Mouse (Mus musculus): ENCODE results near the gene Pard3. TPM values are rescaled to one million over a fixed set of nuclear protein-coding genes. Genes with fewer than 3 reads are reported as not detected.

Gene Pard3
- polyA plus RNA-seq, 1 experiment from 2014 or later = 38.3 TPM

DNA sequence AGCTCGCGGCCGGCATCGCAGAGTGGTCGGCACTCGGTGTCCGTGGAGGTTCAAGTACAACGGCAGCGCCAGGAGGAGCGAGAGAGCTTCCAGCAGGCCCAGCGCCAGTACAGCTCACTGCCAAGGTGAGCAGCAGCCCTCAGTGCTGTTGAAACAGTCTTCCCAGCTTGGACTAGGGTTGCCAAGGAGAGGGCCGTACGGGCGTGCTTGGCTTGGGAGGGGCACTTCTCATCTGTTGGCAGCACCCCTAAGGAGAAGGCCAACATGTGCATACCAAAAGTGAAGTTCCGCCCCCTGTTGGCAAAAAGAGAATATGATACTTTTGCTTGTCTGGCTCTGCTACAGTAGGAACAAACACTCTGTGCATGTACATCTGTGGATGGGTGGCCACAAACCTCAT, 539.4 kb downstream of the Pard3 start:
- whole genome bisulfite sequencing = 96% methylated on average over 15 of the region's 15 CpGs
- Histone ChIP-seq H3K36me3 (peaks cover 9% of the 10 kb centered on the region; the same call in 1 of the 2 replicates), H3K4me2 (replicated peaks) (no peak overlapping the region)

DNA sequence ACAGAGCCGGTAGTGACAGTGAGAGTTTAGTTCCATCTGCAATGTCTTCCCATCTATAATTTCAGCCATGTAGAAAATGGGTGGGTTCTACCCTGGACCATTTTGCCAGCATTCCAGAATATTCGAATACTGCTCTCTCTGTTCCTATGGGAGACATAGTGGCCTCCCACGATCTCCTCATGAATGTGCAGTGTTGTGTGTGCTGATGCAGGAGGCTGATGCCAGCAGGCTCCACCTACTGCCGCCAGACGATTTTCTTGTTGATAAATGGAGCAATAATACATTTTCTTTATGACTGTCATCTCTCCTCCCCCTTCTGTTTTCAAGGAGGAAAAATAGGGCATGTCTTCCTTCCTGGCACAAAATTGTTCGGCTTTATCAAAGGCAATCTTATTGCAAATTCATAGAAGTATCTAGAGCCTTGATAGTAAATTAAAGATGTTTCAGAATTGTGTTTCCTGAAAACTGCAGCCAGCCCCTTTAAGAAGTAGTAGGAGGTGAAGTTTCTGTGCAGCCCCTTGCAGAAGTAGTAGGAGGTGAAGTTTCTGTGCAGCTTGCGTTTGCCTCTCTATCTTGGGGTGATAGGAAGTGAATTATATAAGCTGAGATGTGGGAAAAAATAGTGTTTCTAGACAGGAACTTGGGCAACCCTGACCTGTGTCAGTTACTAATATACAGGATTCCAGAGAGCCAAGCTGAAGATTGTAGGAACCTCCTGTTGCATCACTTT, 545.0 kb downstream of the Pard3 start:
- H3K4me2 ChIP-seq (replicated peaks) = no peak overlapping the region
- ATAC-seq (ENCODE audit: low FRiP score) = no peak
- whole genome bisulfite sequencing = 77% methylated on average over 7 of the region's 7 CpGs
- H3K4me1 ChIP-seq = no peaks in the 10 kb centered on the region
- no peak overlapping the region for H3K27ac ChIP-seq
- H3K4me3 ChIP-seq = no peak overlapping the region
- no peak overlapping the region for H3K9ac ChIP-seq
- no peaks in the 10 kb centered on the region for H3K27me3 ChIP-seq
- peaks cover 3% of the 10 kb centered on the region; the same call in 1 of the 2 replicates for H3K36me3 ChIP-seq
- no peaks in the 10 kb centered on the region for H3K9me3 ChIP-seq (replicated peaks)

More for the DNA sequence above, 539.4 kb downstream of the Pard3 start:
- Histone ChIP-seq H3K4me1 (no peaks in the 10 kb centered on the region), H3K9me3 (replicated peaks) (no peaks in the 10 kb centered on the region), H3K27ac (no peak overlapping the region), H3K4me3 (no peak overlapping the region), H3K9ac (no peak overlapping the region), H3K27me3 (no peaks in the 10 kb centered on the region)
- ATAC-seq (ENCODE audit: low FRiP score) = no peak

DNA sequence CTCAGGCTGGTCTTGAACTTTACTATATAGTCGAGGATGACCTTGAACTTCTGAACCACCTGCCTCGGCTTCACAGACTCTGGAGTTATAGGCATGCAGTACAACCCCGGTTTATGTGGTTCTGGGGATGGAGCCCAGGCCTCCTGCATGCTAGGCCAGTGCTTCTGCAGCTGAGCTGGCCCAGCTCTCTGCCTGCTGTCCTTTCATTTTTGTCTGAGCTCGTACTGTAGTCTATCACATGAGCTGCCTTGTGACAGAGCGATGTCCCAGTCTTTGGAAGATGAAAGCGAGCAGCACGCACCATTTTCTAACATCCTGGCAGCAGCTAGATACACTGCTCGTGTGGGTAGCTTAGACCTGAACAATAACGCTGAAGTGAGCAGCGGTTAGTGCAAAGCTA, 545.6 kb downstream of the Pard3 start:
- Histone ChIP-seq H3K36me3 (peaks cover under 1% of the 10 kb centered on the region; the same call in 1 of the 2 replicates), H3K9me3 (replicated peaks) (no peaks in the 10 kb centered on the region), H3K27me3 (no peaks in the 10 kb centered on the region), H3K27ac (no peak overlapping the region), H3K4me1 (no peaks in the 10 kb centered on the region), H3K9ac (no peak overlapping the region), H3K4me3 (no peak overlapping the region), H3K4me2 (replicated peaks) (no peak overlapping the region)
- 83% methylated on average over 10 of the region's 10 CpGs for WGBS
- no peak for ATAC-seq (ENCODE audit: low FRiP score)

DNA sequence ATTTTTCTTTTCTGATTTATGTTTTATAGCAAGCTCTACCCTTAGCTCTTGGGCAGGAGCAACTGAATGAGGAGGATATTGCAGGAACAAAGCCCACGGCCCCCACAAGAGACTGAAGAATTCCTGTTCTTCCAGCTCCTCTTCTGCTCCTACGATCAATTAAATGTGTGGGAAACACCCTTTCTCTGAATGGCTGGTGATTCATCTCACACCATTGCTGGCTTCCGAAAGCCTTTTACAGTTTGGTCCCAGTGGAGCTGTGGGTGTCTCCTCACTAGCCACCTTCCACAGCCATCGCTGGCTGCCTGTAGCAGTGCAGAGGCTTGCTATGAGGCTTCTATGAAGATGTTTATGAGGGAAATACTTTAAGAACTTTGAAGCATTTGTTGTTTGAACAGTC, 550.5 kb downstream of the Pard3 start:
- Histone ChIP-seq H3K9me3 (replicated peaks) (no peaks in the 10 kb centered on the region), H3K27ac (no peak overlapping the region), H3K36me3 (no peaks in the 10 kb centered on the region), H3K9ac (no peak overlapping the region), H3K4me3 (no peak overlapping the region), H3K4me2 (replicated peaks) (no peak overlapping the region), H3K4me1 (no peaks in the 10 kb centered on the region), H3K27me3 (no peaks in the 10 kb centered on the region)
- no peak for ATAC-seq (ENCODE audit: low FRiP score)
- 70% methylated on average over 4 of the region's 4 CpGs for WGBS

DNA sequence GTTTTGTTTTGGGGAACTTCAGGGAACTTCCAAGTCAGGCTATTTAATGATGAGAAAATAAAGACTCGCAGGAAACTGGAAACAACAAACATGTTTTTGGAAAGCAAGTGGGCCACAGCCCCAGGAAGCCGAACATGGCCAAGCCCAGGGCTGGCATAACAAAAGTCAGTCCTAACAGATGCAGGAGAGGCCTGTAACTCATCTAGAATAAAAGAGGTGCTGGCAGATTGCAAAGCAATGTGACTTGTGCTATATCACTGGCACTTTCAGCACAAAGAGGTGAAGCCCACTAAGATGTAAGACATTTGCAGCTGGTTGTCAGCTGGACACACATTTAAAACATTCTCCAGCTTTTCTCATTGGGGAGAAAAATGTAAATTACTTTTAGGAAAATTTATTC, 553.0 kb downstream of the Pard3 start:
- no peak overlapping the region for H3K27ac ChIP-seq
- WGBS = 83% methylated on average over 2 of the region's 2 CpGs
- H3K36me3 ChIP-seq = no peaks in the 10 kb centered on the region
- no peaks in the 10 kb centered on the region for H3K9me3 ChIP-seq (replicated peaks)
- no peak for ATAC-seq (ENCODE audit: low FRiP score)
- H3K4me2 ChIP-seq (replicated peaks) = no peak overlapping the region
- no peak overlapping the region for H3K4me3 ChIP-seq
- no peaks in the 10 kb centered on the region for H3K27me3 ChIP-seq
- H3K9ac ChIP-seq = no peak overlapping the region
- no peaks in the 10 kb centered on the region for H3K4me1 ChIP-seq

DNA sequence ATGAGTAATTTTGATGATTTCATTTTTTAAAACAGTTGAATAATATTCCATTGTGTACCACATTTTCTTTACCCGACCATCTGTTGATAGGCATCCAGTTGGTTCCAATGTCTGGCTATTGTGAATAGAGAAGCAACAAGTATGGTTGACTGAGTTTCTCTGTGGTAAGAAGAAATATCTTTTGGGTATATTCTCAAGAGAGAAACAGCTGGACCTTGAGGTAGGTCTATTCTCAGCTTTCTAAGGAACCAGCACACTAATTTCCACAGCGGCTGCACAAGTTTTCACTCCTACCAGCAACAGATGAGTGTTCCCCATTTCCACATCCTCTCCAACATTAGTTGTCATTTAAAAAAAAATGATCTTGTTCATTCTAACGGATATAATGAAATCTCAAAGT, 558.4 kb downstream of the Pard3 start:
- Histone ChIP-seq H3K36me3 (no peaks in the 10 kb centered on the region), H3K27ac (no peak overlapping the region), H3K9me3 (replicated peaks) (no peaks in the 10 kb centered on the region), H3K4me1 (no peaks in the 10 kb centered on the region), H3K9ac (no peak overlapping the region), H3K4me2 (replicated peaks) (no peak overlapping the region), H3K4me3 (no peak overlapping the region), H3K27me3 (no peaks in the 10 kb centered on the region)
- WGBS = 84% methylated on average over 3 of the region's 3 CpGs
- ATAC-seq (ENCODE audit: low FRiP score) = no peak

DNA sequence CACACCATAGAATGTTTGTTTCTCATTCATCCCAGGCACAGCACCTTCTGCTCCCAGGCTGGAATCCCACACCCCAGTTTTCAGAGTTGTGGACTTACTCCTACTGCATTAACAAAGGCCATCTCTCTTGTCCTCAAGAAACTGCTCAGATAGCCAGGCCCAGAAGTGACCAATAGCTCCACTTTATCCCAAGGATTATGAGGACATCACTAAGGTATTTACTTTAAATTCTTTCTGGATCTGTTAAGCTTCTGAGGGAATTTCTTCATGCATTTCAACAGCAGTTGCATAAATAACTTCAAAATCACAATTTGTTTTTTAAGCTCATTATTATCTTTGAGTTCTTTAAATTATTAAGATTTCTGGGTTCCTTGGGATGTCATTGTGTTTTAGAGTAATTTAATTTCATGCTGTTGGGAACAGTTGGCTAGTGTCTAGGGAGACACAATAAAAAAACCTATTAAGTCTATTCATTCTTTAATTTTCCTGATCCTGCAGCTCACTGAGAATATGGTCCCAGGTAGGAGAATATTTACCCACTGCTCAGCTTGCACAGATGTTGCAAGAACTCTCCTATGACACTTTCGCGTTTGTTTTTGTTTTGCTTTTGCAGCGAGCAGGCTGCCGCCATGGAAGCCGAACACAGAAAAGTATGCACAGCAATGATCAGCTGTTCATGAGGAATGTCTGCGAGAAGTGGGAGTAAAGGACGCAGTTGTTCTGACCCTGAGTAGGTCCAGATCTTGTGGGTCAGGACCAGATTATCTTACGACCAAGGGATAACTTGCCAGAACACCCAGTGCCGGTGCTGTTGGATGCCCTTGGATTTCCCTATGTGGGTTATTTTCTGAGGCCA, 574.8 kb downstream of the Pard3 start:
- no peaks in the 10 kb centered on the region for H3K9me3 ChIP-seq (replicated peaks)
- no peak for ATAC-seq (ENCODE audit: low FRiP score)
- H3K27ac ChIP-seq = no peak overlapping the region
- H3K4me2 ChIP-seq (replicated peaks) = no peak overlapping the region
- no peaks in the 10 kb centered on the region for H3K27me3 ChIP-seq
- no peaks in the 10 kb centered on the region for H3K4me1 ChIP-seq
- H3K9ac ChIP-seq = no peak overlapping the region
- H3K4me3 ChIP-seq = no peak overlapping the region
- H3K36me3 ChIP-seq = no peaks in the 10 kb centered on the region
- WGBS = 82% methylated on average over 9 of the region's 9 CpGs

DNA sequence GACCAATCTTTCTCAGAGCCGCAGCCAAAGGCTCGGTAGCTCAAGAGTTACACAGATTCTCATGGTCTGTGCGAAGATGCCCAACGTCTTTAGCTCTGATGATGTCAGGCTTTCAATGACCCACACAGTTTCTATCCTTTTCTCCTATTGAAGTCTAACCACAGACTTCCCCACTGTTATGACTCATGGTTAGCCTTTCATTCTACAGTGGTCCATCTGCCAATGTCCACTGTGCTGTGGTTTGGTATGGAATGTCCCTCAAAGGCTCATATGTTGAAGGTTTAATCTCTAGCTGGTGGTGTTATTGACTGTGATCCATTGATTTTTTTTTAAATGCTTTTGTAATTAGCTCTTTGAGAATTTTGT, 575.4 kb downstream of the Pard3 start:
- H3K36me3 ChIP-seq = no peaks in the 10 kb centered on the region
- no peaks in the 10 kb centered on the region for H3K4me1 ChIP-seq
- H3K27me3 ChIP-seq = no peaks in the 10 kb centered on the region
- H3K9me3 ChIP-seq (replicated peaks) = no peaks in the 10 kb centered on the region
- H3K9ac ChIP-seq = no peak overlapping the region
- H3K4me2 ChIP-seq (replicated peaks) = no peak overlapping the region
- no peak overlapping the region for H3K27ac ChIP-seq
- H3K4me3 ChIP-seq = no peak overlapping the region
- 97% methylated on average over 4 of the region's 4 CpGs for WGBS
- no peak for ATAC-seq (ENCODE audit: low FRiP score)

DNA sequence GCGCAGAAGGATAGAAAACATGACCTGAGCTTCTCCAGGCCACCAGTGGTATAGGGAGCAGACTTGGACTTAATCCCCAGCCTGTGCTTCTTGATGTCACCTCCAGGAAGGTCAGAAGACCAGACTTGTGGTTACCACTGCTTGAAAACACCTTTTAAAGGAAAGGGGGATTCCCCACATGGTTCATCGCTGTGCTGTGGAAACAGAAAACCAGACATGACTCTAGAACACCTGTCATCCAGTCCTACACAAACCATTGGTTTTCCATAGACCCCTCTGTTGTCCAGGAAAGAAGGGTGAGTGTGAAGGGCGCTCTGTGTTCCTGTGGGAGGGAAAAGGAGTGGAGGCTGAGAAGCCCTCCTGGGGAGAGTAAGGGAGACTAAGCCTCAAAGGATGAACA, 591.9 kb downstream of the Pard3 start:
- Histone ChIP-seq H3K9ac (no peak overlapping the region), H3K4me3 (no peak overlapping the region), H3K9me3 (replicated peaks) (no peaks in the 10 kb centered on the region), H3K36me3 (no peaks in the 10 kb centered on the region), H3K27me3 (no peaks in the 10 kb centered on the region), H3K27ac (no peak overlapping the region), H3K4me2 (replicated peaks) (no peak overlapping the region), H3K4me1 (no peaks in the 10 kb centered on the region)
- WGBS = 91% methylated on average over 3 of the region's 3 CpGs
- no peak for ATAC-seq (ENCODE audit: low FRiP score)

Other genes starting within 250 kb of the Pard3 start
- gene Tomm20, start 118.0 kb upstream of the Pard3 start, polyA plus RNA-seq (2016; fragmentation: Nextera tagmentation; extraction: Ambion mirVana) = 181 and 182 TPM in 2 replicates
- 31.4 and 34.1 TPM in 2 replicates for gene Rbm34, start 92.8 kb upstream of the Pard3 start, polyA plus RNA-seq (2016; fragmentation: Nextera tagmentation; extraction: Ambion mirVana)

All from hindbrain, embryonic 12.5 days (tissue).